ENCODE assay signal across 8 mouse cellular contexts in genomic region chr12:73779332-73780231, GRCm38 (mm10).
A peak's percentile ranks its signal among the peaks of the same experiment; 100 is the strongest.
DNase-seq lines count a peak whose midpoint lies in the region; ATAC-seq and TF ChIP-seq lines count a peak whose summit lies in the region.

No protein-coding gene starts in this region.

- intact Hi-C loops in gastrocnemius, postnatal 14 days (cut with DNase I; ENCODE audit: low total_unique reads), result no loop called here

- DNase-seq in gastrocnemius, postnatal 25 days, result peak; percentile 53
- no peak for DNase-seq in gastrocnemius, postnatal 14 days
- DNase-seq in G1E (ENCODE audit: low spot score), result no peak
- peak; percentile 92 for DNase-seq in fibroblast of lung, adult 2 months (ENCODE audit: low read depth)
- DNase-seq in large intestine, adult 2 months (ENCODE audit: low read depth, low spot score), result peak; percentile 89
- peak; percentile 84 to 94 for DNase-seq in monocyte, adult 2 months (ENCODE audit: low read depth in 1 of 2, low spot score in 2 of 2)
- DNase-seq in kidney, adult 18-20 months, result no peak

- no peaks in the 10 kb centered on the region for H3K27me3 ChIP-seq in G1E (ENCODE audit: insufficient read depth, low read length)

- no peak overlapping the region for H3K4me3 ChIP-seq in G1E (ENCODE audit: low read depth, low read length)

- no peaks in the 10 kb centered on the region for H3K36me3 ChIP-seq in G1E (replicated peaks)

- ATAC-seq in G1E (ENCODE audit: extremely low read depth, insufficient number of reproducible peaks, low FRiP score, poor library complexity, severe bottlenecking), result peak; percentile 6; the same call in 1 of the 2 replicates
- ATAC-seq in cerebellum, adult (ENCODE audit: insufficient number of reproducible peaks, low FRiP score, low TSS enrichment), result no peak

- no peaks in the 10 kb centered on the region; the same call in 1 of the 2 replicates for H3K4me1 ChIP-seq in G1E (ENCODE audit: insufficient read depth, low read depth, low read length)

- TF ChIP-seq CTCF in G1E (IDR thresholded peaks at IDR 0.05; ENCODE audit: low read depth, low read length), result no peak

- 15% methylated on average over 13 of the region's 13 CpGs for WGBS in large intestine, adult 2 months

- peaks cover 3% of the 10 kb centered on the region; the same call in 1 of the 2 replicates for H3K9me3 ChIP-seq in G1E (replicated peaks)

Comparison
In these comparisons a context has a peak if more than half of its experiments do, and no peak if none do; other contexts are left out.
1. DNase-seq: peak in gastrocnemius, postnatal 25 days (single experiment), fibroblast of lung, adult 2 months (single experiment), large intestine, adult 2 months (single experiment) and monocyte, adult 2 months (2 of 2); none in gastrocnemius, postnatal 14 days (single experiment), G1E (single experiment) and kidney, adult 18-20 months (single experiment).